Mouse (Mus musculus): ENCODE measurements around the gene Fras1. TPM values are rescaled to one million over a fixed set of nuclear protein-coding genes. Genes with fewer than 3 reads are reported as not detected.

The Fras1 gene
- total and polyA plus RNA-seq, 3 experiments, result not detected

DNA sequence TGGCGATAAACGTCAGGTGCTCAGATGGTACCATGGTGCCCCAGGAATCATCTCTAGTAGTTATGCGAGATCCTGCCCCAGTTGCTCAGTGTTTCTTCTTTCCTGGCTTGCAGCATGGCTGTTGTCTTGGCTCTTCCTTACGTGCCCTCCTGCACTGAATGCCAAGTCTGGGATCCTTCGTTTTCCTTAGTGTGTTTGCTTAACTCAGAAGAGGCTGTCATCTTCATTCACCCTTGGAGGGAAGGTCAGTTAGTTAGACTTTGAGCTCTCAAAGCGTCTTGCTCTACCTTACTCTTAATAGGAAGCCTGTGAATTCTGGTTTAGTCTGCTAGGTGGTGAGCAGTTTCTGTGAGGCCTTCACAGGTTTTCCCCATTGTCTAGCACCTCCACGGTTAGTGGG, 73.7 kb downstream of the Fras1 start:
- no peak for DNase-seq (ENCODE audit: low read depth, low spot score)
- H3K36me3 ChIP-seq (ENCODE audit: control insufficient read depth in 1 of 2, insufficient read depth in 2 of 2, low read length in 2 of 2), result no peaks in the 10 kb centered on the region
- H3K27me3 ChIP-seq (ENCODE audit: control insufficient read depth in 1 of 2, insufficient read depth in 2 of 2, low read length in 2 of 2), result no peaks in the 10 kb centered on the region
- no peak overlapping the region for H3K4me3 ChIP-seq (ENCODE audit: control insufficient read depth in 1 of 2, insufficient read depth in 1 of 2, low read depth in 2 of 2, low read length in 2 of 2)
- H3K27ac ChIP-seq (ENCODE audit: control insufficient read depth, low read depth, low read length), result no peak overlapping the region
- no peak overlapping the region for H3K9ac ChIP-seq (ENCODE audit: control insufficient read depth, low read depth, low read length, poor library complexity, severe bottlenecking)
- TF ChIP-seq MYB (IDR thresholded peaks at IDR 0.05; ENCODE audit: low read depth, low read length), result no peak
- no peak for TF ChIP-seq POLR2AphosphoS2 (IDR thresholded peaks at IDR 0.05; ENCODE audit: low read length)
- TF ChIP-seq CTCF (IDR thresholded peaks at IDR 0.05 in 2 of 3, conservative IDR thresholded peaks at IDR 0.05 in 1 of 3; ENCODE audit: control insufficient read depth in 1 of 3, insufficient read depth in 1 of 3, low read depth in 2 of 3, low read length in 3 of 3, poor library complexity in 1 of 3, severe bottlenecking in 1 of 3), result no peak
- no peak for TF ChIP-seq GATA1 (IDR thresholded peaks at IDR 0.05; ENCODE audit: low read depth, low read length)
- TF ChIP-seq ETS1 (IDR thresholded peaks at IDR 0.05; ENCODE audit: low read depth, low read length), result no peak
- TF ChIP-seq MAZ (IDR thresholded peaks at IDR 0.05; ENCODE audit: low read depth, low read length), result no peak
- TF ChIP-seq RAD21 (IDR thresholded peaks at IDR 0.05; ENCODE audit: low read depth, low read length), result no peak
- no peaks in the 10 kb centered on the region; the same call in 1 of the 2 replicates for H3K9me3 ChIP-seq (replicated peaks; ENCODE audit: insufficient read depth, low read length)
- H3K79me2 ChIP-seq (ENCODE audit: control insufficient read depth, insufficient read depth, low read length, poor library complexity), result no peaks in the 10 kb centered on the region
- H3K4me1 ChIP-seq (ENCODE audit: control insufficient read depth in 1 of 2, insufficient read depth in 2 of 2, low read length in 2 of 2), result no peaks in the 10 kb centered on the region

DNA sequence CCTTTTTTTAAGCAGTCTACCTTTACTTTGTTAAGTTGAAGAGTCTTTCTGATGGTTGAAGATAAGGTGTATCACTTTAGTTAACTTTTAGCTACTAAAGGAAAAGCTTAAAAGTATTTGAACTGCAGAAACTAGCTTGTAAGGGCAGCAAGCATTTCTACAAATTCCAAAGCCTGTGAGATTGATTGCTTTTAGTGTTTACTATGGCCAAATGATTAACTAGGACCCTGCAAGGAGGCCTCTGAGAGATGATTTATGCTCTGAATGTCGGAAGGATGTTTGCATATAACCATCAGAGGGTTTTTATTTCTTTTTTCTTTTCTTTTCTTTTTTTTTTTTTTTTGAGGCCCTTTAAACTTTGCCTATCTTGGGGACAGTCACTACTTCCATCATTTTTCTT, 78.3 kb downstream of the Fras1 start:
- H3K27ac ChIP-seq (ENCODE audit: control insufficient read depth, low read depth, low read length), result no peak overlapping the region
- H3K79me2 ChIP-seq (ENCODE audit: control insufficient read depth, insufficient read depth, low read length, poor library complexity), result no peaks in the 10 kb centered on the region
- H3K4me1 ChIP-seq (ENCODE audit: control insufficient read depth in 1 of 2, insufficient read depth in 2 of 2, low read length in 2 of 2), result no peaks in the 10 kb centered on the region
- H3K36me3 ChIP-seq (ENCODE audit: control insufficient read depth in 1 of 2, insufficient read depth in 2 of 2, low read length in 2 of 2), result no peaks in the 10 kb centered on the region
- no peak overlapping the region for H3K9ac ChIP-seq (ENCODE audit: control insufficient read depth, low read depth, low read length, poor library complexity, severe bottlenecking)
- H3K9me3 ChIP-seq (replicated peaks; ENCODE audit: insufficient read depth, low read length), result no peaks in the 10 kb centered on the region; the same call in 1 of the 2 replicates
- TF ChIP-seq SMC3 (IDR thresholded peaks at IDR 0.05; ENCODE audit: low read depth, low read length), result no peak
- no peak for TF ChIP-seq TAL1 (IDR thresholded peaks at IDR 0.05; ENCODE audit: low read length)
- TF ChIP-seq POLR2AphosphoS2 (IDR thresholded peaks at IDR 0.05; ENCODE audit: low read length), result no peak
- TF ChIP-seq USF2 (IDR thresholded peaks at IDR 0.05; ENCODE audit: borderline replicate concordance in 1 of 2, insufficient read depth in 1 of 2, low read depth in 1 of 2, low read length in 2 of 2), result no peak
- TF ChIP-seq MAZ (IDR thresholded peaks at IDR 0.05; ENCODE audit: low read depth, low read length), result no peak
- no peak for TF ChIP-seq RAD21 (IDR thresholded peaks at IDR 0.05; ENCODE audit: low read depth, low read length)
- no peak for TF ChIP-seq EP300 (IDR thresholded peaks at IDR 0.05; ENCODE audit: low read depth in 1 of 2, low read length in 2 of 2)
- TF ChIP-seq MYB (IDR thresholded peaks at IDR 0.05; ENCODE audit: low read depth, low read length), result no peak
- TF ChIP-seq BHLHE40 (IDR thresholded peaks at IDR 0.05; ENCODE audit: borderline replicate concordance, low read depth, low read length), result no peak
- TF ChIP-seq NELFE (IDR thresholded peaks at IDR 0.05; ENCODE audit: low read depth, low read length), result no peak
- no peak for TF ChIP-seq KAT2A (conservative IDR thresholded peaks at IDR 0.05; ENCODE audit: low read depth, low read length)
- TF ChIP-seq CHD1 (IDR thresholded peaks at IDR 0.05; ENCODE audit: low read depth, low read length), result no peak
- no peak for TF ChIP-seq CTCF (IDR thresholded peaks at IDR 0.05 in 2 of 3, conservative IDR thresholded peaks at IDR 0.05 in 1 of 3; ENCODE audit: control insufficient read depth in 1 of 3, insufficient read depth in 1 of 3, low read depth in 2 of 3, low read length in 3 of 3, poor library complexity in 1 of 3, severe bottlenecking in 1 of 3)
- no peak for TF ChIP-seq NRF1 (IDR thresholded peaks at IDR 0.05; ENCODE audit: insufficient read depth, low read depth, low read length, poor library complexity, severe bottlenecking)
- no peak for TF ChIP-seq CHD2 (IDR thresholded peaks at IDR 0.05; ENCODE audit: low read length)
- TF ChIP-seq POLR2A (IDR thresholded peaks at IDR 0.05; ENCODE audit: control insufficient read depth in 1 of 2, insufficient read depth in 1 of 2, low read depth in 1 of 2, low read length in 2 of 2, poor library complexity in 1 of 2), result no peak
- TF ChIP-seq ZNF384 (IDR thresholded peaks at IDR 0.05; ENCODE audit: low read depth, low read length), result no peak
- TF ChIP-seq MYC (IDR thresholded peaks at IDR 0.05; ENCODE audit: low read depth, low read length), result no peak
- TF ChIP-seq ETS1 (IDR thresholded peaks at IDR 0.05; ENCODE audit: low read depth, low read length), result no peak
- no peak overlapping the region for H3K4me3 ChIP-seq (ENCODE audit: control insufficient read depth in 1 of 2, insufficient read depth in 1 of 2, low read depth in 2 of 2, low read length in 2 of 2)
- no peak for DNase-seq (ENCODE audit: low read depth, low spot score)
- H3K27me3 ChIP-seq (ENCODE audit: control insufficient read depth in 1 of 2, insufficient read depth in 2 of 2, low read length in 2 of 2), result no peaks in the 10 kb centered on the region

Measured in MEL (cell line).